Mouse (Mus musculus): ENCODE measurements around the gene Tor1aip2.

GRCm38 (mm10) chr1:156020402-156020801 is 14.8 kb upstream of the Tor1aip2 start:
- TF ChIP-seq GATA1 (IDR thresholded peaks at IDR 0.05; ENCODE audit: borderline replicate concordance, low read length) (no peak), FLI1 (IDR thresholded peaks at IDR 0.05; ENCODE audit: low read length) (no peak)
